Mouse (Mus musculus) intestine, embryonic 14.5 days (tissue): ENCODE data around the gene Thap12. TPM values are rescaled to one million over a fixed set of nuclear protein-coding genes. Genes with fewer than 3 reads are reported as not detected.
A peak's percentile ranks its signal among the peaks of the same experiment; 100 is the strongest.

Experiments used
- ATAC-seq: fragments of 200-750 bp; cut with Nextera tagmentation; replicated peaks from 2 replicates; pipeline ENCODE4 v1.8.0; 2017; ENCODE audit warnings: low read depth, moderate number of reproducible peaks, moderate TSS enrichment, moderate library complexity; ENCODE audit not compliant: low FRiP score, low TSS enrichment
- DNase-seq: peaks from one replicate; pipeline ENCODE4 v3.0.0-alpha.2; 2018; ENCODE audit warnings: low spot score
- H3K27ac ChIP-seq: fragments of 300-500 bp; sonication (generic); 2 replicates; pipeline ENCODE4 v1.5.1; 2014; ENCODE audit warnings: low read depth, mild to moderate bottlenecking, control low read depth
- H3K27me3 ChIP-seq: fragments of 300-500 bp; sonication (generic); replicated peaks from 2 replicates; pipeline ENCODE4 v1.6.1; 2014; ENCODE audit warnings: low read length, control low read depth; ENCODE audit not compliant: control insufficient read depth, insufficient read depth
- H3K36me3 ChIP-seq: fragments of 300-500 bp; sonication (generic); 2 replicates; pipeline ENCODE4 v1.6.1; 2014; ENCODE audit warnings: low read length, control low read depth; ENCODE audit not compliant: control insufficient read depth, insufficient read depth
- H3K4me1 ChIP-seq: fragments of 300-500 bp; sonication (generic); replicated peaks from 2 replicates; pipeline ENCODE4 v1.6.1; 2014; ENCODE audit warnings: low read length, control low read depth, mixed read lengths; ENCODE audit not compliant: control insufficient read depth, insufficient read depth
- H3K4me2 ChIP-seq: fragments of 300-500 bp; sonication (generic); 2 replicates; pipeline ENCODE4 v1.6.1; 2014; ENCODE audit warnings: low read length
- H3K4me3 ChIP-seq: fragments of 300-500 bp; sonication (generic); 2 replicates; pipeline ENCODE4 v1.5.1; 2014; ENCODE audit warnings: low read depth, low read length, control low read depth, mixed read lengths
- H3K9ac ChIP-seq: fragments of 300-500 bp; sonication (generic); 2 replicates; pipeline ENCODE4 v1.6.1; 2014; ENCODE audit warnings: mild to moderate bottlenecking, low read length
- H3K9me3 ChIP-seq: fragments of 300-500 bp; sonication (generic); 2 replicates; pipeline ENCODE4 v1.6.1; 2016; ENCODE audit warnings: low read length, control low read depth; ENCODE audit not compliant: control insufficient read depth
- WGBS: fragments of 180-500 bp; shearing (Covaris S2); extraction: QIAGEN DNeasy Blood & Tissue Kit; methylation state at CpG from one replicate; pipeline ENCODE4 v1.1.7; 2014; 5-methylcytosine and 5-hydroxymethylcytosine counted together
- polyA plus RNA-seq: library from polyadenylated mRNA; unstranded; fragments of >200 nt; fragmentation: Nextera tagmentation; extraction: Ambion mirVana; gene quantifications from 2 replicates; pipeline ENCODE4 v1.2.1, GENCODE M21; 2014

The Thap12 gene
- polyA plus RNA-seq, 1 experiment from 2014 or later: 58.8 TPM

GRCm38 (mm10) chr7:98671416-98671815 is 31.5 kb upstream of the Thap12 start:
- Histone ChIP-seq H3K27ac (no peak overlapping the region), H3K9ac (no peak overlapping the region), H3K36me3 (no peaks in the 10 kb centered on the region), H3K4me1 (peaks cover 4% of the 10 kb centered on the region), H3K4me3 (no peak overlapping the region), H3K27me3 (no peaks in the 10 kb centered on the region), H3K9me3 (no peaks in the 10 kb centered on the region), H3K4me2 (no peak overlapping the region)
- DNase-seq: no peak
- no peak for ATAC-seq
- 58% methylated on average over 9 of the region's 9 CpGs for WGBS

- DNase-seq: no peak
- Histone ChIP-seq H3K4me2 (no peak overlapping the region), H3K36me3 (no peaks in the 10 kb centered on the region), H3K27me3 (no peaks in the 10 kb centered on the region), H3K4me3 (no peak overlapping the region), H3K4me1 (peaks cover 4% of the 10 kb centered on the region), H3K9me3 (no peaks in the 10 kb centered on the region), H3K9ac (no peak overlapping the region), H3K27ac (peak overlapping the region; percentile 2; the same call in 1 of the 2 replicates)
- ATAC-seq: no peak
- 41% methylated on average over 11 of the region's 11 CpGs for WGBS
Observed at GRCm38 (mm10) chr7:98672241-98672955, 30.5 kb upstream of the Thap12 start.

- WGBS: 60% methylated on average over 4 of the region's 4 CpGs
- no peaks in the 10 kb centered on the region for H3K36me3 ChIP-seq
- no peak overlapping the region for H3K9ac ChIP-seq
- ATAC-seq: no peak
- no peak overlapping the region for H3K4me2 ChIP-seq
- H3K4me1 ChIP-seq: peaks cover 4% of the 10 kb centered on the region
- H3K4me3 ChIP-seq: no peak overlapping the region
- no peak overlapping the region for H3K27ac ChIP-seq
- no peaks in the 10 kb centered on the region for H3K27me3 ChIP-seq
- DNase-seq: no peak
- no peaks in the 10 kb centered on the region for H3K9me3 ChIP-seq
Observed at GRCm38 (mm10) chr7:98674344-98674743, 28.6 kb upstream of the Thap12 start.

GRCm38 (mm10) chr7:98677511-98677910 is 25.4 kb upstream of the Thap12 start:
- no peak overlapping the region for H3K4me2 ChIP-seq
- H3K4me1 ChIP-seq: no peaks in the 10 kb centered on the region; the same call in 1 of the 2 replicates
- H3K4me3 ChIP-seq: no peak overlapping the region
- no peak overlapping the region for H3K9ac ChIP-seq
- DNase-seq (no peak), ATAC-seq (no peak)
- no peak overlapping the region for H3K27ac ChIP-seq
- H3K36me3 ChIP-seq: no peaks in the 10 kb centered on the region
- WGBS: 70% methylated on average over 2 of the region's 2 CpGs
- no peaks in the 10 kb centered on the region for H3K27me3 ChIP-seq
- H3K9me3 ChIP-seq: no peaks in the 10 kb centered on the region

GRCm38 (mm10) chr7:98678441-98678840 is 24.5 kb upstream of the Thap12 start:
- no peak overlapping the region for H3K27ac ChIP-seq
- no peak overlapping the region for H3K4me2 ChIP-seq
- H3K9me3 ChIP-seq: no peaks in the 10 kb centered on the region
- no peaks in the 10 kb centered on the region for H3K4me1 ChIP-seq
- no peaks in the 10 kb centered on the region for H3K27me3 ChIP-seq
- no peak overlapping the region for H3K4me3 ChIP-seq
- H3K36me3 ChIP-seq: no peaks in the 10 kb centered on the region
- 48% methylated on average over 7 of the region's 7 CpGs for WGBS
- ATAC-seq (no peak), DNase-seq (no peak)
- no peak overlapping the region for H3K9ac ChIP-seq

GRCm38 (mm10) chr7:98680691-98681090 is 22.2 kb upstream of the Thap12 start:
- ATAC-seq (no peak), DNase-seq (no peak)
- H3K36me3 ChIP-seq: no peaks in the 10 kb centered on the region
- 61% methylated on average over 2 of the region's 2 CpGs for WGBS
- no peaks in the 10 kb centered on the region for H3K4me1 ChIP-seq
- H3K9me3 ChIP-seq: no peaks in the 10 kb centered on the region
- no peak overlapping the region for H3K27ac ChIP-seq
- no peaks in the 10 kb centered on the region for H3K27me3 ChIP-seq
- no peak overlapping the region for H3K4me3 ChIP-seq
- H3K4me2 ChIP-seq: no peak overlapping the region
- no peak overlapping the region for H3K9ac ChIP-seq

- Histone ChIP-seq H3K4me3 (no peak overlapping the region), H3K36me3 (no peaks in the 10 kb centered on the region), H3K9me3 (no peaks in the 10 kb centered on the region), H3K27ac (no peak overlapping the region), H3K9ac (no peak overlapping the region), H3K4me2 (no peak overlapping the region), H3K4me1 (0 out of 2 replicates have a peak, but pooled peaks cover 2% of the 10 kb centered on the region), H3K27me3 (no peaks in the 10 kb centered on the region)
- ATAC-seq: no peak
- DNase-seq: no peak
- WGBS: 90% methylated on average over 10 of the region's 10 CpGs
Observed at GRCm38 (mm10) chr7:98682821-98683220, 20.1 kb upstream of the Thap12 start.

- 0 out of 2 replicates have a peak, but pooled peaks cover 2% of the 10 kb centered on the region for H3K4me1 ChIP-seq
- no peaks in the 10 kb centered on the region for H3K27me3 ChIP-seq
- peak overlapping the region; percentile 15; the same call in 1 of the 2 replicates for H3K4me2 ChIP-seq
- no peak overlapping the region for H3K4me3 ChIP-seq
- H3K9me3 ChIP-seq: no peaks in the 10 kb centered on the region
- DNase-seq: no peak
- H3K9ac ChIP-seq: no peak overlapping the region
- H3K27ac ChIP-seq: no peak overlapping the region
- peak; percentile 77 for ATAC-seq
- H3K36me3 ChIP-seq: no peaks in the 10 kb centered on the region
- 39% methylated on average over 13 of the region's 13 CpGs for WGBS
Observed at GRCm38 (mm10) chr7:98685895-98686294, 17.0 kb upstream of the Thap12 start.

- H3K9me3 ChIP-seq: no peaks in the 10 kb centered on the region
- H3K9ac ChIP-seq: no peak overlapping the region
- no peak for DNase-seq
- H3K4me3 ChIP-seq: no peak overlapping the region
- 0 out of 2 replicates have a peak, but pooled peaks cover 5% of the 10 kb centered on the region for H3K4me1 ChIP-seq
- H3K36me3 ChIP-seq: no peaks in the 10 kb centered on the region
- ATAC-seq: no peak
- no peak overlapping the region for H3K27ac ChIP-seq
- H3K4me2 ChIP-seq: no peak overlapping the region
- WGBS: 91% methylated on average over 1 of the region's 1 CpGs
- no peaks in the 10 kb centered on the region for H3K27me3 ChIP-seq
Observed at GRCm38 (mm10) chr7:98690126-98690525, 12.8 kb upstream of the Thap12 start.
